Mouse (Mus musculus): ENCODE results near the gene Ankle1.

The Ankle1 gene

GRCm38 (mm10) chr8:71381971-71382961 lies 23.5 kb upstream of the Ankle1 start:
- DNase-seq (ENCODE audit: low spot score): peak; percentile 89

GRCm38 (mm10) chr8:71383396-71383795 lies 22.4 kb upstream of the Ankle1 start:
- no peak for DNase-seq (ENCODE audit: low spot score)

DNA sequence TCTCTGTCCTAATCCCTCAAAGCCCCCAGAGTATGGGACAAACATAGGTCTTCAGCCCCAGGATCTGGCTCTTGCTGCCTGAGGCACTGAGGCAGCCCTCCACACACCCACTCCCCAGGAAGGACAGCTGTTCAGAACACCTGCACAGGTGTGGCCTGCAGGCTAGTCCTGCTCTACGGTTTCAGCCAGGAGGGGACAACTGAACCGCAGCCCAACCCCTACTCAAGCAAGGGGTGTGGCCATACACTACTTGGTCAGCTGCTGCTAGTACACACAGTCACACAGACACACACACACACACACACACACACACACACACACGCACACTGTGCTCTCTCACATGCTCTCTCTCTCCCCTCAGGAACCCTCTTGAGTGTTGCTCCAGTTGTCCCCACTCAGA lies 21.9 kb upstream of the Ankle1 start:
- peak; percentile 55 for DNase-seq (ENCODE audit: low spot score)

DNA sequence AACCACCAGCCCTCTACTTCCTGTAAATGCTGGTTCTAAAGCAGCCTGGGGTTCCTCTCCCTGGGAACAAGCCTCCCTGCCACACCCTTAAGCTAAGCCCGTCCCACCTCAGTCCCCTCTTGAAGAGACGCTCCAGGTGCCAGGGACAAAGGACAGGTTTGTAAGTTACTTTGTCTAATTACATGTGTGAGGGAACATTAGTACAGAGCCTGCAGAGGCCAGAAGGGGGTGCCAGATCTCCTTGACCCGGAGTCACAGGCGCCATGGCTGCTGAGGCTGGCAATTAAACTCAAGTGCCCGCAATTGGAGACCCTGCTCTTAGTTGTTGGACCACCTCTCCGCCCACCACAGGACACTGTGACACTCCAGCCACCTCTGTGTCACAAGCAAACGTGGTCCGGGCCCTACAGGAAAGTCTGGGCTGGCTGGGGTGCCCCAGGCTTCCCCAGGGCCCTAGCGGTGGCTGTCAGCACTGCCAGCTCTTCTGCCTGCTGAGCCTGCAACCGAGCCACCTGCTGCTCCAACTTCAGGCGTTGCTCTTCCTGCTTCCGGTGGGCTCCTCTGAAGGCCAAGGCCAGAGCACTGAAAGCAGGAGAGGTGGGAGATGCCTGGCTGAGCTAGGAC lies 20.5 kb upstream of the Ankle1 start:
- DNase-seq (ENCODE audit: low spot score): no peak

- DNase-seq (ENCODE audit: low spot score): peak; percentile 51
Measured at GRCm38 (mm10) chr8:71388267-71388666, 17.5 kb upstream of the Ankle1 start.

DNA sequence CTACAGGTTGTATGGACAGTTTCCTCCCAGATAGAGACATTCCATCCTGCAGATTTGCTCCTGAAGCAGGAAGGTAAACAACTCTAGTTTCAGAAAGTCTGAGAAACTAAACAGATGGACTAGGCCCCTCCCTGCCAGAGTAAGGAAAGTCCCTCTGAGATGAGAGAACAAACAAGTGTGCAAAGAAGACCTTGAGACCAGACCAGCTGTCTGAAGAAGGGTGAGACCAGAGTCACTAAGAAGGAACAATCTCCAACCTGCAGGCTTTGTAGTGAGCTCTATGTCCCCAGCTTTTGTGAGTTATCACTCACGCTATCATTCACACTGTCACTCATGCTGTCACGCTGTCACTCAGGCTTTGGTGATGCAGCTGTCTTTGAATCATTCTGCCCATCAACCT lies 14.1 kb upstream of the Ankle1 start:
- no peak for DNase-seq (ENCODE audit: low spot score)

DNA sequence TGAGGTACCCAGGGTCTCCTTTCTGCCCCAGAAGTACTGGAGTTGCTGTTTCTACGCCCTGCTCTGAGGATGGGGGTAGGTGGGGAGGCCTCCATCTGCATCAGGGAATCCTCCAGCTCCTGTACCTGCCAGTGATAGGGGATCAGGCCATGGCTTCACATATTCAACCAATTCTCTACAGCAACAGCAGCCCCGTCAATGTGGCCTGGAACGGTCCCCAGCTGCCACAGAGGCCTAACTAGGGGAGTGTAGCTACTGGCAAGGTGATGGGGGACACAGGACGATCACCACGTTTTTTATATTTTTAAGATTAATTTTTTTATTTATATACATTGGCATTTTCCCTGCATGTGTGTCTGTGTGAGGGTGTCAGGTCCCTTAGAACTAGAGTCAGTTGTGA lies 13.4 kb upstream of the Ankle1 start:
- DNase-seq (ENCODE audit: low spot score): no peak

DNA sequence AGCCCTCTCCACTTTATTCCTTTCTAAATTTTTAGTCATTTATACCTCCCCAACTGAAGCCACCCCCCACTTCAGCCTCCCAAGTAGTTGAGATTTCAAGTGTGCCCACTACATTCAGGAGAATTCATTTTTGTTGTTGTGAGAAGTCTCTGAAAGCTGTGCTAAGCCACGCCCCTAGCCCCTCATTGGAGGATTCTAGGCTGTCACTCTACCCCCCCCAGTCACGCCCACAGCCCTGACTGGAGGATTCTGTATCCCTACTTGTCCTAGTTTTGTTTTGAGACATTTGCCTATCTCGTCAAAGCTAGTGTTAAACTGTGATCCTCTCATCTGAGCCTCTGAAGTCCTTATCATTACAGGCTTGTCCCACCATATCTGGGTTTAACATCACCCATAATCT lies 12.9 kb upstream of the Ankle1 start:
- peak; percentile 50 for DNase-seq (ENCODE audit: low spot score)

DNA sequence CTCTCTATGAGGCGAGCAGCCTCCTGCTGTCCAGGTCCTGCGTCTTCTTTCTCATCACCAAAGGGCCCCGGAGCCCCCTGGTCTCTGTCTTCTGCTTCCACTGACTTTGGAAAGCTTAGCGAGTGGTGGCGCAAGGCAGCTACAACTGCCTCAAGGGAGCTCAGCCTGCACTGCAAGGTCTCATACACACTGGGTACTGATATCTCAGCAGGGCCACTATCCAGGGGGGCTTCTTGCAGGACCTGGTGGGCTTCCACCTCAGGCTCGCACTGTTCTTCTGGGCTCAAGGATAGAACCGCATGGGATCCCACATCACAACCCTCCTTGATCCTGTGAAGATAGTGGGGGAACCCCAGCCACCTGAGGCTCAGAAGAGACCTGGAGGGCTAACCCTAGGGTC lies 11.3 kb upstream of the Ankle1 start:
- DNase-seq (ENCODE audit: low spot score): no peak

- no peak for DNase-seq (ENCODE audit: low spot score)
Measured at GRCm38 (mm10) chr8:71395071-71395470, 10.7 kb upstream of the Ankle1 start.

DNA sequence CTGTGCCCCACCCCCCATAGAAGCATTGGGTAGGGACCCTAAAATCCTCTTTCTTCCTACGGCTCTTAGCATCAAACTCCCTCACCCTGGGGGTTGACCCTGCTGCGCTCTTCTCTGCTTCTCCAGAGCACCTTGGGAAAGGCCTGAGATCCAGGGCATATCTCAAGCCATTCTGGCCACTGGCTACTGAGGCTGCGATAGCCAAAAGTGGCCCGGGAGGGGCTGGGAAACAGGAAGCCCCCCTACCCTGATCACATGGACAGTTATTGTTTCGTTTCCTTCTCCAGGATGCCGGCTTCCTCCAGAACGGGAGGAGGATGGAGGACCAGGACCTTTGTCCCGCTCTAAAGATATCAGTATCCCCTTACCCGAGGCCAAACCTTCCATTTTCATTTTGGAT lies 10.2 kb upstream of the Ankle1 start, which contains the start of gene Ushbp1:
TSS of gene Ushbp1 (minus strand) at position 174 of the 400 bp plus-strand sequence.
- DNase-seq (ENCODE audit: low spot score): peak; percentile 70

DNA sequence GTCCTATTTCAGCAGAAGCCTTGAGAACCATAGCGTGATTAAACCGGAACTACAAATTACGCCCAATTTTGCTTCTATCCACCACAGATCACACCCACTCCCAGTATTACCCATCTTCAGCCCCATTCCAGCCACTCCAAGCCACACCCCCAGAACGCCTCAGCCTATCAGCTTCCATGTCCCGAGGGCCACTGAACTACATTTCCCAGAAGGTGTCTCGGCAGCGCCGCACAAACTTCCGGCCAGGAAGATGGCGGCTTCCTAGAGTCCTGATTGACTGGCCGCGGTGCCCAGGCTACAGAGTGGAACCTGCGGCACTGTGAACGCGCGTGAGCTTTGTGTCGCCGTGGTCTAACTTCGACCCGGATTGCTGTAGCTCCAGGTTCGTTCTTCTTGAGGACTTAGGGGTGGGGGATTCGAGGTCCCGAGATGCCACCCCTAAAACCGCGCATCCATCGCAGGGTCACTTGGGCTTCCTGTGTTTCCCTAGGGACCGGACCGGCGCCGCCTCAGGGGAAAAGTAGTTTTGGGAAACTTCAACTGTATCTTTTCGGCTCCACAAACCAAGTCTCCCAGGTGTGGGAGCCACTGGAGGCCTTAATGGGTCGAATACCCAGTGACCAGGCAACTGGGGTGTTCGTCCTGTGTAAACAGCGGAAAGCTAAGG lies 9.0 kb upstream of the Ankle1 start, which contains the start of gene Babam1:
TSS of gene Babam1 (plus strand) at position 223 of the 667 bp plus-strand sequence.
- peak; percentile 97 for DNase-seq (ENCODE audit: low spot score)

GRCm38 (mm10) chr8:71397701-71398100 lies 8.1 kb upstream of the Ankle1 start:
- no peak for DNase-seq (ENCODE audit: low spot score)

DNA sequence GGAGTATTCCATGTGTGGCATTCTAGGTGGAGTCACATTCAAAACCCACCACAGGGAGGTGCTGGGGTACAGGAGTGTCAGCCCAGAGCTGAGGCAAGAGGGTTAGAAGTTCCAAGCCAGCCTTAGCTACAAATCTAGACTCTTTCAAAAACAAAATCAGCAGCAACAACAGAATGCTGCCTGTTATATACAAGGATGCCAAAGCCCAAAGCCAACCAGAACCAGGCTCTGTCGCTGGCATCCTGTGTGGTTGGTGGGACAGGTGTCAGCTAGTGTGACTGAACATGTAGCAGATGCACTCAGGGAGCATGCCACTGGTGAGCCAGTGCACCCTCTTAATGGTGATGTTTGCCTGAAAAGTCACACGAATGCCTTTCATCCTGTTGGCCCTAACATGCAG lies 5.0 kb upstream of the Ankle1 start:
- no peak for DNase-seq (ENCODE audit: low spot score)

DNA sequence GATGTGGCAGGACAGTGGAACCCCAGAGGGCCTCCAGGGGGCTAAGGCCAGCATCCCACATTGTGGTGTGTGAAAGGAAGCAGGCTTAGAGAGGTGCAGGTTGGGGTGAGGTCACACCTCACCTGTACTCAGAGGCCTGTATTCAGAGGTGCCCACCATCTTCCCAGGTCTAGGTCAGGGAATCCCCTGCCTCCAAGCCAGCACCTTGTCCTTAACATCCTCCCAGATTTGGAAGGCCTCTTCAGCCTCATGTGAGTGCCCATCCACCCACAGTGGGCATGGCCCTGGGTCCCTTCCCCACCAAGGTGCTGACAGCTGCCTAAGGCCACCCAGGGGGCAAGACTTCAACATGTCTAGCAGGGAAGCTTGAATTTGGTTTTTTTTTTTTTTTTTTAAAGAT lies 4.4 kb upstream of the Ankle1 start:
- DNase-seq (ENCODE audit: low spot score): no peak

DNA sequence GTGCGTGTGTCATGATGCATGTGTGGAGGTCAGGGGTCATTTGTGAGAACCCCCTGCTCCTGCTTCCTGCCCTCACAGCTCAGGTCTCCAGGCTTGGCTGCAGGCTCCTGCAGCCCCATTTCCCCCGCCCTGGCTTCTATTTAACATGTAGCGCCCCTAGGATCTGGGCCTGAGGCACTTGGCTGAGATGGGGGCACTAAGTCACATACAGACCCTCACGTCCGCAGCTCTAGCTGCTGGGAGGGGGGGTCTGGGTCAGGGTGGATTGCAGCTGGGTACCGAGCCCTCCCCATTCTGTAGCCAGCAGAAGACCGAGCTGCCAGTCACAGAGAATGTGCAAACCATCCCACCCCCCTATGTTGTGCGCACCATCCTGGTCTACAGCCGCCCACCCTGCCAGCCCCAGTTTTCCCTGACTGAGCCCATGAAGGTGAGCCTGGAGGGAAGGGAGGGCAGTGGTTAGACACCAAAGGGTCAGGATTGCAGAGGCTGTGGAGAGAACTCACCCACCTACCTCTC lies 3.3 kb upstream of the Ankle1 start:
- DNase-seq (ENCODE audit: low spot score): no peak

- DNase-seq (ENCODE audit: low spot score): no peak
Measured at GRCm38 (mm10) chr8:71403107-71403885, 2.5 kb upstream of the Ankle1 start.

- no peak for DNase-seq (ENCODE audit: low spot score)
Measured at GRCm38 (mm10) chr8:71404011-71404410, 1.8 kb upstream of the Ankle1 start.

DNA sequence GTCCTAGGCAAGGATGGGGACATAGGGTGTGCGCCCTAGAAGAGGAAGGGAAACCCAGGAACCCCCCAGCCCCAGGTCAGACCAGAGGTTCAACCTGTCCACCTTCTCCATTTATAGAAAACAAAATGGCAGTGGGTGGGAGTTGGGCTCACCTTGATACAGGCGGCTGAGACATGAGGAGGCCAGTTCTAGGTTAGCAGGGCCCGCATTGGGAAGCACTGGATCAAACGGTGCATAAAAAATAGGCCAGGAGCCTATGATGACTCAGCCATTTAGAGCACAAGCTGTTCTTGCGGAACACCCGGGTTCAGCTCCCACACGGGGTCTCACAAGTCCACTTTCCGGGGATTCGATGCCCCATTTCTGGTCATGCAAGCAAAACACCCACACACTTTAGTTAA lies 859 bp upstream of the Ankle1 start:
- no peak for DNase-seq (ENCODE audit: low spot score)

- peak; percentile 68 for DNase-seq (ENCODE audit: low spot score)
Measured at GRCm38 (mm10) chr8:71406099-71407015, 547 bp downstream of the Ankle1 start.

Data from lung, postnatal 25 days (tissue).